Comparison of ENCODE assay signal across 9 mouse cellular contexts in genomic region chr8:70743656-70744590, GRCm38 (mm10). TPM values are rescaled to one million over a fixed set of nuclear protein-coding genes. Genes with fewer than 3 reads are reported as not detected.
DNase-seq lines count a peak whose midpoint lies in the region; ATAC-seq and TF ChIP-seq lines count a peak whose summit lies in the region.
"Had no signal": no experiment of that assay in that cellular context is flagged by ENCODE, and none has a peak within 500 bp of the region (broad histone marks: within the 10 kb centered on the region; RNA-seq: fewer than 3 reads in every experiment).

No protein-coding gene starts in this region.

- H3K4me3 ChIP-seq in hindbrain, embryonic 16.5 days (ENCODE audit: low read length) = peak overlapping the region; percentile 40
- H3K4me3 ChIP-seq in liver, adult 2 months (ENCODE audit: insufficient read depth, low read depth, low read length) = peak overlapping the region; percentile 44
- H3K4me3 ChIP-seq in myocyte = no peak overlapping the region

- WGBS in hindbrain, embryonic 16.5 days = 3% methylated on average over 48 of the region's 48 CpGs
- 14% methylated on average over 48 of the region's 48 CpGs for WGBS in liver, adult 2 months

- no peaks in the 10 kb centered on the region for H3K79me2 ChIP-seq in liver, adult 2 months (ENCODE audit: control insufficient read depth, insufficient read depth, low read length)
- H3K79me2 ChIP-seq in myocyte (ENCODE audit: control insufficient read depth, insufficient read depth) = no peaks in the 10 kb centered on the region

- H3K9ac ChIP-seq in hindbrain, embryonic 16.5 days (ENCODE audit: low read depth, low read length) = peak overlapping the region; percentile 52
- peak overlapping the region; percentile 61 for H3K9ac ChIP-seq in liver, adult 2 months (ENCODE audit: low read depth, low read length)

- H3K9me3 ChIP-seq in hindbrain, embryonic 16.5 days (ENCODE audit: control insufficient read depth, low read length) = no peaks in the 10 kb centered on the region

- no peak for TF ChIP-seq CTCF in liver, adult 2 months (IDR thresholded peaks at IDR 0.05; ENCODE audit: low read depth, low read length)

- ATAC-seq in hindbrain, embryonic 16.5 days = 0 out of 2 replicates have a peak, but pooled peaks have one; percentile 28
- no peak for ATAC-seq in monocyte, adult 5-6 weeks (replicated peaks; ENCODE audit: insufficient number of reproducible peaks, low FRiP score, low TSS enrichment, poor library complexity, severe bottlenecking)

- 0 out of 2 replicates have a peak, but pooled peaks have one; percentile 35 for TF ChIP-seq POLR2A in liver, adult 2 months (IDR thresholded peaks at IDR 0.05; ENCODE audit: extremely low read depth, insufficient read depth, low read length)
- no peak for TF ChIP-seq POLR2A in myocyte (IDR thresholded peaks at IDR 0.05; ENCODE audit: insufficient read length, low read depth)

- H3K27ac ChIP-seq in hindbrain, embryonic 16.5 days (ENCODE audit: low read depth, low read length) = no peak overlapping the region
- peak overlapping the region; percentile 56 for H3K27ac ChIP-seq in liver, adult 2 months (replicated peaks; ENCODE audit: insufficient read depth, low read depth, low read length)

- DNase-seq in layer of hippocampus, adult 9-11 months = peak; percentile 45
- DNase-seq in layer of hippocampus, postnatal 25 days (ENCODE audit: extremely low spot score in 1 of 2, low spot score in 1 of 2) = no peak
- peak; percentile 46 for DNase-seq in cerebellum, adult 9-10 months
- DNase-seq in gastrocnemius, postnatal 10 days = peak; percentile 59
- DNase-seq in liver, adult 2 months (ENCODE audit: extremely low read depth, low read depth, low spot score) = peak; percentile 90

- peaks cover 36% of the 10 kb centered on the region for H3K27me3 ChIP-seq in hindbrain, embryonic 16.5 days (replicated peaks; ENCODE audit: control insufficient read depth, insufficient read depth, low read length)
- H3K27me3 ChIP-seq in liver, adult 2 months (ENCODE audit: control insufficient read depth, insufficient read depth, low read length) = no peaks in the 10 kb centered on the region
- peaks cover 41% of the 10 kb centered on the region for H3K27me3 ChIP-seq in myocyte (ENCODE audit: control insufficient read depth, insufficient read depth, insufficient read length)

- peak overlapping the region; percentile 67 for H3K4me2 ChIP-seq in hindbrain, embryonic 16.5 days (ENCODE audit: low read length)
- peak overlapping the region; percentile 6 for H3K4me2 ChIP-seq in myocyte (ENCODE audit: low read depth)

- H3K4me1 ChIP-seq in hindbrain, embryonic 16.5 days (ENCODE audit: control insufficient read depth, insufficient read depth, low read depth, low read length) = peaks cover 13% of the 10 kb centered on the region
- peaks cover 3% of the 10 kb centered on the region; the same call in 1 of the 2 replicates for H3K4me1 ChIP-seq in liver, adult 2 months (ENCODE audit: control insufficient read depth, insufficient read depth, low read length)

- H3ac ChIP-seq in myocyte (ENCODE audit: control insufficient read depth, insufficient read length) = no peak overlapping the region

- H3K36me3 ChIP-seq in hindbrain, embryonic 16.5 days (ENCODE audit: control insufficient read depth, insufficient read depth, low read length) = no peaks in the 10 kb centered on the region
- no peaks in the 10 kb centered on the region for H3K36me3 ChIP-seq in liver, adult 2 months (ENCODE audit: control insufficient read depth, insufficient read depth, low read length)
- no peaks in the 10 kb centered on the region for H3K36me3 ChIP-seq in myocyte (ENCODE audit: control insufficient read depth, insufficient read depth)

TF ChIP-seq in myocyte, 11 proteins besides CTCF, POLR2A, EP300 and RAD21:
- TF ChIP-seq USF1 (IDR thresholded peaks at IDR 0.05; ENCODE audit: low read depth) = peak; percentile 19
- no peak for TF ChIP-seq TCF12 (IDR thresholded peaks at IDR 0.05; ENCODE audit: insufficient read depth, poor library complexity, severe bottlenecking)

RNA-seq across cellular contexts. Expression of gene Rab3a, which starts 10.6 kb away (rescaled TPM):
- 100 to 1,000 TPM; 789 to 843 TPM for total RNA-seq in layer of hippocampus, postnatal 25 days (2021)
- total RNA-seq in gastrocnemius, postnatal 10 days (2021) = 10 to 100 TPM; 44.6 to 50.4 TPM
- 622 and 635 TPM in 2 replicates for polyA plus RNA-seq in hindbrain, embryonic 16.5 days (2015; fragmentation: Nextera tagmentation; extraction: Ambion mirVana)
- 2.7 and 4.1 TPM in 2 replicates for total RNA-seq in liver, adult 2 months (2014; rRNA removed)
- polyA plus RNA-seq in liver, adult 2 months (2012; rRNA removed) = 10.4 and 11.9 TPM in 2 replicates
- 34.9 TPM for polyA plus RNA-seq in myocyte (2012; fragmentation: generic; extraction: Trizol)
- 0.85 to 5.4 TPM (median 2.5 TPM) in 3 replicates for total RNA-seq in monocyte, adult 5-6 weeks (2017)

RNA-seq across cellular contexts. Expression of gene Mpv17l2, which starts 16.8 kb away (rescaled TPM):
- 10 to 100 TPM; 41.7 to 42.2 TPM for total RNA-seq in layer of hippocampus, postnatal 25 days (2021)
- total RNA-seq in gastrocnemius, postnatal 10 days (2021) = 10 to 100 TPM; 30.1 to 31.4 TPM
- polyA plus RNA-seq in hindbrain, embryonic 16.5 days (2015; fragmentation: Nextera tagmentation; extraction: Ambion mirVana) = 48.6 and 49.9 TPM in 2 replicates
- total RNA-seq in liver, adult 2 months (2014; rRNA removed) = 13.7 and 20.9 TPM in 2 replicates
- 33.9 and 39.3 TPM in 2 replicates for polyA plus RNA-seq in liver, adult 2 months (2012; rRNA removed)
- polyA plus RNA-seq in myocyte (2012; fragmentation: generic; extraction: Trizol) = 73.0 TPM
- 2.0 to 11.3 TPM (median 4.8 TPM) in 3 replicates for total RNA-seq in monocyte, adult 5-6 weeks (2017)

RNA-seq across cellular contexts. Expression of gene Pde4c, which starts 20.4 kb away (rescaled TPM):
- 1 to 10 TPM in 1 of 2 experiments, under 1 TPM in 1; 0.89 to 1.2 TPM for total RNA-seq in layer of hippocampus, postnatal 25 days (2021)
- total RNA-seq in gastrocnemius, postnatal 10 days (2021) = 1 to 10 TPM; 2.5 to 3.0 TPM
- 0.19 and 0.42 TPM in 2 replicates for polyA plus RNA-seq in hindbrain, embryonic 16.5 days (2015; fragmentation: Nextera tagmentation; extraction: Ambion mirVana)
- 10.6 and 16.3 TPM in 2 replicates for total RNA-seq in liver, adult 2 months (2014; rRNA removed)
- 26.5 and 28.0 TPM in 2 replicates for polyA plus RNA-seq in liver, adult 2 months (2012; rRNA removed)
- polyA plus RNA-seq in myocyte (2012; fragmentation: generic; extraction: Trizol) = 0.10 TPM
- total RNA-seq in monocyte, adult 5-6 weeks (2017) = 0.10 to 0.19 TPM in 2 of 3 replicates, not detected in the other

RNA-seq across cellular contexts. Expression of gene Gm3336, which starts 25.6 kb away (rescaled TPM):
- total RNA-seq in layer of hippocampus, postnatal 25 days (2021) = not detected
- total RNA-seq in gastrocnemius, postnatal 10 days (2021) = not detected
- polyA plus RNA-seq in hindbrain, embryonic 16.5 days (2015; fragmentation: Nextera tagmentation; extraction: Ambion mirVana) = 0.19 TPM in 1 of 2 replicates, not detected in the other
- total RNA-seq in liver, adult 2 months (2014; rRNA removed) = 0.28 and 0.54 TPM in 2 replicates
- 0.11 and 1.0 TPM in 2 replicates for polyA plus RNA-seq in liver, adult 2 months (2012; rRNA removed)
- polyA plus RNA-seq in myocyte (2012; fragmentation: generic; extraction: Trizol) = 0.23 TPM
- not detected in 3 replicates for total RNA-seq in monocyte, adult 5-6 weeks (2017)
- total RNA-seq: left cerebral cortex, adult 8-10 months had no signal

RNA-seq across cellular contexts. Expression of gene Pik3r2, which starts 32.6 kb away (rescaled TPM):
- total RNA-seq in layer of hippocampus, postnatal 25 days (2021) = 100 to 1,000 TPM; 154 to 159 TPM
- 10 to 100 TPM; 39.4 to 47.2 TPM for total RNA-seq in gastrocnemius, postnatal 10 days (2021)
- 115 and 118 TPM in 2 replicates for polyA plus RNA-seq in hindbrain, embryonic 16.5 days (2015; fragmentation: Nextera tagmentation; extraction: Ambion mirVana)
- 7.7 and 10.9 TPM in 2 replicates for total RNA-seq in liver, adult 2 months (2014; rRNA removed)
- polyA plus RNA-seq in liver, adult 2 months (2012; rRNA removed) = 38.2 and 53.9 TPM in 2 replicates
- polyA plus RNA-seq in myocyte (2012; fragmentation: generic; extraction: Trizol) = 130 TPM
- total RNA-seq in monocyte, adult 5-6 weeks (2017) = 5.5 to 12.7 TPM (median 10.3 TPM) in 3 replicates

Comparison
In these comparisons a context has a peak if more than half of its experiments do, and no peak if none do; other contexts are left out.
1. DNase-seq: peak in layer of hippocampus, adult 9-11 months (single experiment), cerebellum, adult 9-10 months (single experiment), gastrocnemius, postnatal 10 days (single experiment) and liver, adult 2 months (single experiment); none in layer of hippocampus, postnatal 25 days (0 of 2).
2. RNA of gene Rab3a, which starts 10.6 kb away (total RNA-seq): 789 to 843 TPM in layer of hippocampus, postnatal 25 days; 44.6 to 50.4 TPM in gastrocnemius, postnatal 10 days, 2.7 to 4.1 TPM in liver, adult 2 months and 0.85 to 5.4 TPM in monocyte, adult 5-6 weeks; every median in the first group is over 10 times any median in the second.